ENCODE assay signal across 27 mouse cellular contexts in the genomic region with DNA sequence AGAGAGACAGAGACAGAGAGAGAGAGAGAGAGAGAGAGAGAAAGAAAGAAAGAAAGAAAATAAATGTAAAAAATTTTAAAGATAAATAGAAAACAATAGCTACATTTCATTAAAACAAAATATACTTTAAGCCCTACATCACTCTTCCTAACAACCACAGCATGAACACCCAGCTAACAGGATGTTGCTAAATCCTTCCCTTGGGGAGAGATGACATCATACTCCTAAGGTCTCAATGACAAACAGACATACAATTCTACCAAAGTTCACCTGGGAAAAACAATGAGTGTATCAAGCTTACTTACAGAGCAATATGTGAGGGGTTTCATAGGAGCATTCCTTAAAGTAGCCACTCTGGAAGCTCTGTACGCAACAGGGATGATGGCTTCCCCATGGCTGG.
"Had no signal": no experiment of that assay in that cellular context is flagged by ENCODE, and none has a peak within 500 bp of the region (broad histone marks: within the 10 kb centered on the region; RNA-seq: fewer than 3 reads in every experiment).

No protein-coding gene starts in this region.

- ATAC-seq: liver, embryonic 12.5 days; liver, postnatal 0 days; lung, postnatal 0 days; midbrain, embryonic 13.5 days; midbrain, embryonic 15.5 days; midbrain, embryonic 16.5 days had no signal

- H3K4me3 ChIP-seq: limb, embryonic 10.5 days; limb, embryonic 12.5 days; limb, embryonic 13.5 days; limb, embryonic 15.5 days; liver, embryonic 12.5 days; liver, embryonic 13.5 days; liver, embryonic 15.5 days; lung, embryonic 15.5 days; megakaryocyte, embryonic 14.5 days; midbrain, embryonic 10.5 days; midbrain, embryonic 12.5 days; midbrain, embryonic 13.5 days; midbrain, embryonic 15.5 days; myocyte; neural tube, embryonic 12.5 days; neural tube, embryonic 13.5 days had no signal

- DNase-seq: liver; liver, embryonic 13.5 days; liver, postnatal 0 days; lung, adult 18-20 months; lung, embryonic 14.5 days; lung, postnatal 10 days; lung, postnatal 14 days; lung, postnatal 36 days; lung, postnatal 4 days; midbrain, embryonic 14.5 days had no signal

- H3K4me1 ChIP-seq: limb, embryonic 10.5 days; limb, embryonic 12.5 days; limb, embryonic 13.5 days; limb, embryonic 15.5 days; liver, embryonic 12.5 days; liver, embryonic 13.5 days; liver, embryonic 15.5 days; lung, embryonic 15.5 days; megakaryocyte, embryonic 14.5 days; midbrain, embryonic 10.5 days; midbrain, embryonic 12.5 days; midbrain, embryonic 13.5 days; midbrain, embryonic 15.5 days; neural tube, embryonic 12.5 days; neural tube, embryonic 13.5 days had no signal
